Mouse (Mus musculus): Measurements from ENCODE around the gene Hoxb3. TPM values are rescaled to one million over a fixed set of nuclear protein-coding genes. Genes with fewer than 3 reads are reported as not detected.

Hoxb3 gene
- 11.0 and 13.2 TPM in 2 replicates for polyA plus RNA-seq (2012; rRNA removed)

DNA sequence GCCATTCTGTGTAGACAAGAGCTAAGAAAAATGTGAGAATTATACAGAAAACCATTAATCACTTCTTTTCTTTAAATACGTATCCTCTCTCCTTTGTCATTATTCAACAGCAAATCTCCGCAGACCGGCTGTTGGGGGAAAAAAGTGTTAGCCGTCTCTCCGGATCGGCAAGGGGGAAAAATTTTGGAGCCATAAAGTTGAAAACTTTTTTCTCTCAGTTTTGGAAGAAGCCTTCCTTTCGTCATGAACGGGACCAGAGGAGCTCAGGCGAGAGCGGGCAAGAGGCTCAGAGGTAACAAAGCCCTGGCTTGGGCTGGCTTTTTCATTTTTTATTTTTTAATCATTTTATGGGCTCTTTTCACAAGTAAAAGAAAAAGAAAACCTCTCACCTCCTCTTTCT, at the start of gene Hoxb3:
Gene Hoxb3 (plus strand): TSS at position 173 of the 400 bp plus-strand sequence.
- Histone ChIP-seq H3K4me3 (replicated peaks; ENCODE audit: extremely low read depth, low read depth, low read length) (no peak within 1 kb of the TSS), H3K4me1 (ENCODE audit: control insufficient read depth, insufficient read depth, low read length) (no peaks in the 10 kb centered on the region; the same call in none of the 2 replicates)
- WGBS: 55% methylated on average over 10 of the region's 10 CpGs
- no peak for TF ChIP-seq CTCF (IDR thresholded peaks at IDR 0.05; ENCODE audit: insufficient read depth, low read length)
- TF ChIP-seq POLR2A (IDR thresholded peaks at IDR 0.05; ENCODE audit: borderline replicate concordance, extremely low read depth, low read depth, low read length): no peak
- DNase-seq: no peak

DNA sequence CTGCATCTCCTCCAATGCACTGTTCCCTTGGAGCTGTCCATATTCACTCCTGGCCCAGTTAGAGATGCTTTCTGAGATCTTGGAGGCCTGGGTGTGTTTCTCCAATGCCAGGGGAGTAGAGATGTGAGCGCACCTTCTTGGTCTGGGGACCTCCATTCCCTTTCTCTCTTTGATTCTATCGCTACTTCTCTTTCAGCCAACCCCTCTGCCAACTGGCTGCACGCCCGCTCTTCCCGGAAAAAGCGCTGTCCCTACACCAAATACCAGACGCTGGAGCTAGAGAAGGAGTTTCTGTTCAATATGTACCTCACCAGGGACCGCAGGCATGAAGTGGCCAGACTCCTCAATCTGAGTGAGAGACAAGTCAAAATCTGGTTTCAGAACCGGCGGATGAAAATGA, 48.7 kb upstream of the Hoxb3 start:
- WGBS: 18% methylated on average over 10 of the region's 10 CpGs
- Histone ChIP-seq H3K4me3 (replicated peaks; ENCODE audit: extremely low read depth, low read depth, low read length) (no peak overlapping the region), H3K4me1 (ENCODE audit: control insufficient read depth, insufficient read depth, low read length) (peaks cover 3% of the 10 kb centered on the region; the same call in 1 of the 2 replicates)
- no peak for DNase-seq
- TF ChIP-seq CTCF (IDR thresholded peaks at IDR 0.05; ENCODE audit: insufficient read depth, low read length): no peak
- no peak for TF ChIP-seq POLR2A (IDR thresholded peaks at IDR 0.05; ENCODE audit: borderline replicate concordance, extremely low read depth, low read depth, low read length)

DNA sequence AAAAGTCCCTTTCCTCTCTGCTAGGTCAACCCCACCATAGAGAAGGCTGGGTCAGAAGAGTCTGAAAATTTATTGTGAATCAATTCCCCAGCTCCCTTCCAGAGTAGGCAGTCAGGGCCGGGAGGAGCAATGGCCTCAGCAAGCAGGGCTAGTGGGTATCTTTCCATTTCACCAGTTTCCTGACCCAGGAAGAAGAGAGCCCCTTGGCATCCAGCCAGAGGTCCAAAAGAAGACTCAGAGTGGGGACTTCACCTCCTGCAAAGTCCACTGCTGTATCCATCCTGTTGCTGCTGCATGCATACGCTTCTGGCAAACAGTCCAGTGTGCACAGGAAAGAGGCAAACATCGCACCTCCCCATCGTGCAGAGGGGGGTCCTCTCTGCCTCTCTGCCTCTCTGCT, 47.2 kb upstream of the Hoxb3 start:
- whole genome bisulfite sequencing: 9% methylated on average over 4 of the region's 4 CpGs

DNA sequence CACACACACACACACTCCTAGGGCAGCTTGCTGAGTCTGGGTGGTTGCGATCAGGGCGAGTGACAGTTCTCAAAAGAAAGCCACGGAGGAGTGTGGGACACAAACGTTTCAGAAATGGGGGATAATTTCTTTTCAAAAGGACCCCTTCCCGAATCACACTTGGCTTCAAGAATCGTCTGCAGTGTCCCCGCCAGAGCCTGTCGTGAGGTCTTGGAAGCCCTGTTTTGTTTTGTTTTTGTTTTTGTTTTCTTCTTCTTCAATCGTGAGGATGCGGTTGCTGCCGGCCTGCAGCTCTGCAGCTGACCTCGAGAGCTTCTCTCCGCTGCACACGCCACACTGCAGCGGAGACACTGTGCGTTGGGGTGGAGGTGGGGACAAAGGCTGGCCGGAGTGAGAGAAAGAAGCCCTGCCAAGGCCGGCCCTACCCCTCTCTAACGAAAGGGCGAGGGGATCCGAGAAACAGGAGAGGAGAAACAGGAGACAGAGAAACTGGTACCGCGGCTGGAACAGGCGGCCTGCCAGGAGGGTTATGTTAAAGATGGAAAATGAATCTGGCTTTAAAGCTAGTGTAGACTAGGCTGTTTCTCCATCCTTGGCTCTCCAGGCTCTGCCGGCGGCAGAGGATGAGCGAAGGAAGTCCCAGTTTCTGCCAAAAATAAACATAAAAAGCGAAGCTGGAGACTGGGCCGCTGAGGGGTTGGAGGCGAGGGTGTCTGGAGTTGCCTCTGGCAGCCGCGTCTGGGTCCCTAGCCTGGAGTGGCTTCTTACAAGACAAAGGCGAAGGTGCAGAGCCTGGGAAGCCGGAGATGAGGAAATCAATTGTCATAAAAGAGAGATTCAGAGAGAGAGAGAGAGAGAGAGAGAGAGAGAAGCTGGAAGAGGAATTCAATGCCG, 45.7 kb upstream of the Hoxb3 start:
- H3K4me1 ChIP-seq (ENCODE audit: control insufficient read depth, insufficient read depth, low read length): no peaks in the 10 kb centered on the region
- no peak for TF ChIP-seq CTCF (IDR thresholded peaks at IDR 0.05; ENCODE audit: insufficient read depth, low read length)
- TF ChIP-seq POLR2A (IDR thresholded peaks at IDR 0.05; ENCODE audit: borderline replicate concordance, extremely low read depth, low read depth, low read length): no peak
- H3K4me3 ChIP-seq (replicated peaks; ENCODE audit: extremely low read depth, low read depth, low read length): no peak overlapping the region
- no peak for DNase-seq
- WGBS: 5% methylated on average over 35 of the region's 35 CpGs

More for the DNA sequence above, 47.2 kb upstream of the Hoxb3 start:
- DNase-seq: no peak
- no peak for TF ChIP-seq POLR2A (IDR thresholded peaks at IDR 0.05; ENCODE audit: borderline replicate concordance, extremely low read depth, low read depth, low read length)
- TF ChIP-seq CTCF (IDR thresholded peaks at IDR 0.05; ENCODE audit: insufficient read depth, low read length): no peak
- peaks cover 3% of the 10 kb centered on the region; the same call in 1 of the 2 replicates for H3K4me1 ChIP-seq (ENCODE audit: control insufficient read depth, insufficient read depth, low read length)
- H3K4me3 ChIP-seq (replicated peaks; ENCODE audit: extremely low read depth, low read depth, low read length): no peak overlapping the region

DNA sequence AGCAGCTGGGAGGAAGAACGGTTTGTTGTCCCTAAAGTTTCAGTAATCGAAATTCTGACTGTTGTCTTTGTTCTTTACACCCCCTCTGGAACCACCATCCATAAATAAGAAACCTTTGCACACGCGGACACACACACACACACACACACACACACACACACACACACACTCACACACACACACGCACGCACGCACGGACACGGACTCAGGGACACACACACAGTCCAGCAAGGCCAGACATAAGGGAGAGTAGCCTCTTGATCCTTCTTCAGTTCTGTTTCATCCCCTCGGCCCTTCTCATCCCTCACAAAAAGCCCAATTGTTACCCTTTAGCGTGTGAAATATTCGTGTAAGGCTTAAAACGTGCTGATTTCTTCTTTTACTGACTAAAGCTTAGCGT, 44.8 kb upstream of the Hoxb3 start:
- Histone ChIP-seq H3K4me1 (ENCODE audit: control insufficient read depth, insufficient read depth, low read length) (0 out of 2 replicates have a peak, but pooled peaks cover 2% of the 10 kb centered on the region), H3K4me3 (replicated peaks; ENCODE audit: extremely low read depth, low read depth, low read length) (no peak overlapping the region)
- WGBS: 24% methylated on average over 14 of the region's 14 CpGs
- no peak for DNase-seq
- TF ChIP-seq POLR2A (IDR thresholded peaks at IDR 0.05; ENCODE audit: borderline replicate concordance, extremely low read depth, low read depth, low read length): no peak
- TF ChIP-seq CTCF (IDR thresholded peaks at IDR 0.05; ENCODE audit: insufficient read depth, low read length): no peak

DNA sequence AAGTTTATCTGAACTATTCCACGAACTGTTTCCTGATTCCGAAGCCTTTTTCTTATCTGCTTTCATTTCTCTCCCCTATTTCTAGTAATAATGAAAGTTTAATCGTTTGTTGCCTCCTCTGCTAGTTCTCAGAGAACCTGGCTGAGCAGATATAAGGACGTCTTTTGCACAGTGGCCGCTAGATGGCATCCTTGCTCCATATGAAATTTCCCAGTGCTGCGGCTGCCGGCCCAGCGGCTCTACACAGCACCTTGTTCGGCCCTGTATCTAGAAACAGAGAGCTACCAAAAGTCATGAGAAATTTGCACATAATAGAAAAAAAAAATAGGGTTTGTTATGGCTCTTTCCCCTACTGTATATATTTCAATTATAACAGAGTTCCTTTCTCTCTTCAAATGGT, 44.4 kb upstream of the Hoxb3 start:
- no peak for TF ChIP-seq POLR2A (IDR thresholded peaks at IDR 0.05; ENCODE audit: borderline replicate concordance, extremely low read depth, low read depth, low read length)
- peak; percentile 64 for TF ChIP-seq CTCF (IDR thresholded peaks at IDR 0.05; ENCODE audit: insufficient read depth, low read length)
- H3K4me1 ChIP-seq (ENCODE audit: control insufficient read depth, insufficient read depth, low read length): 0 out of 2 replicates have a peak, but pooled peaks cover 2% of the 10 kb centered on the region
- 2% methylated on average over 9 of the region's 9 CpGs for WGBS
- H3K4me3 ChIP-seq (replicated peaks; ENCODE audit: extremely low read depth, low read depth, low read length): no peak overlapping the region
- peak; percentile 80 for DNase-seq

DNA sequence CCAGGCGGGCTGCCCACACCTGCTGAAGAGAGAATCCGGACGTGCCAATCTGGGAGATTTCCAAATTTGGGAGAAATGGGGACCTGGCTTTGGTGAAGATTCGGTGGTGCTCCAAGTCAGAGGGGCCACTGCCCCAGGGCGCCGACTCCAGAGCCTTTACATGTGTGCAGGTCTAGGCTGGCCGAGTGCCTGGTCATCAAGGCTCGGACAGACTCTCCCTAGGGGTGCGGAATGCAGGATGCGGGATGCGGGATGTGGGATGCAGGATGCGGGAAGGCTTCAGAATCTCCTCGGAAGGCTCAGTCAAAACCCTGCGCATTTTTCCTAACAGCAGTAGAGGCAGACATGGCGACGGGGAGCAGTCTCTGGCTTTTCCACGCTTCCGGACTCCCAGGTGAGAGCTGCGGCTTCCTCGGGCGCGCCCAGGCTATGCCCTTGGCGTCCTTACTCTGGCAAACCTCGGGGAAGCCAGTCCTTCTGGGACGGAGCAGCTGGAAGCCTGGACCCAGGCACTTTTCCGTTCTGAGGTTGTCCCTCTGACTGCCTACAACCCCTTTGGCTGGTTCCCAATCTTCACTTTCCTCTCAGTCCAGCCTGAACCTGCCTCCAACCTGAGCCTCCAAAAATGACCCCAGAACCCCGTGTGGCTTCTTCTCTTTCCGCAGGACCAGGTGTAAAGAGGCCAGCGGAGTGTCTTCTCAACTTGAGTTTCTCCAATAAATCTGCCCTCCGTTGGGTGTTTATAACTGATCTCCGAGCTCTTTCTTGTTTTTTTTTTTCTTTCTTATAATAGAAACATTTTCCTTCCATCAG, 43.5 kb upstream of the Hoxb3 start:
- 0 out of 2 replicates have a peak, but pooled peaks cover 2% of the 10 kb centered on the region for H3K4me1 ChIP-seq (ENCODE audit: control insufficient read depth, insufficient read depth, low read length)
- no peak for TF ChIP-seq POLR2A (IDR thresholded peaks at IDR 0.05; ENCODE audit: borderline replicate concordance, extremely low read depth, low read depth, low read length)
- TF ChIP-seq CTCF (IDR thresholded peaks at IDR 0.05; ENCODE audit: insufficient read depth, low read length): no peak
- DNase-seq: no peak
- WGBS: 7% methylated on average over 31 of the region's 31 CpGs
- no peak overlapping the region for H3K4me3 ChIP-seq (replicated peaks; ENCODE audit: extremely low read depth, low read depth, low read length)

DNA sequence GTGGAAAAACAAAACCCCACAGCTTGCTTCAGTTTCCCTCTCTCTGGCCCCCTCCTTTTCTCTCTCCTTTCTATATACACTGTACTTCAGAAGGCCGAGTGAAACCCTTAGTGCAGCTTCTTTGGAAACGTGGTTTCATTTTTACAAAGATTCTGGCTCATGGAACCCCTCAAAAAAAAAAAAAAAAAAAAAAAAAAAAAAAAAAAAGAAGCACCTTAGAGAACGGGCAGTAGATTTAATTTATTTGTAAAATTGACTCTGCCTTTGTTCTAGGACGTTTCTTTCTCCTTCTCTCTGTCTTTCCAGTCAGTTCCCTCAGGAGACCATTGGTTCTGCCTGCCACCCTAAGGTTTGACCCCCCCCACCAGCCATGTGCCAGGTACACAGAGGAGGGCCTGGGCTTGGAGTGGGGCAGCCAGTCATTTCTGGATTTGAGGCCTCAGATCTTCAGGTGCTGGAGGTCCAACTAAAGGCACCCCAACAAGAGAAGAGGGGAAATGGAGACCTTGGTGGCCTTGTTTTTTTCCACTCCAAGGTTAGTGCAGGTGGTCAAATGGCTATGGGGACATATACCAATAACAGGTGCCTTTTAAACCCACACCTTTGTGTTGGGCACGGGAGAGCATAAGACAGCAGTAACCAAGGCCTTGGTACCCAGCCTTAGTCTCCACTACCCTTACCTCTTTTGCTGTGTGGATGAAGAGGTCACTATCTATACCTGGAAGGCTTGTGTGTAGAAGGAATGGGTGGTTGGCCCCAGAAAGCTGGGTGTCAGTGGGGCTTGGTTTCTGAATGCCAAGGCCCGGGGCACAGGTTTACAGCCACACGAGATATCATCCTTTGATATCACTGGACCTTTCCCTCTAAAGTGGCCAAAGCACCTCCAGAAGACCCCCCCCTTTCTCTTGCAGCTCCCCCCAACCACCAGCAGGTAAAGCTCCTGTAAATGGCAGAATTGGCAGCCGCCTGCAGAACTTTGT, 42.4 kb upstream of the Hoxb3 start:
- 37% methylated on average over 8 of the region's 8 CpGs for WGBS
- no peak for DNase-seq
- no peak for TF ChIP-seq POLR2A (IDR thresholded peaks at IDR 0.05; ENCODE audit: borderline replicate concordance, extremely low read depth, low read depth, low read length)
- TF ChIP-seq CTCF (IDR thresholded peaks at IDR 0.05; ENCODE audit: insufficient read depth, low read length): no peak

More for the DNA sequence above, 42.4 kb upstream of the Hoxb3 start:
- Histone ChIP-seq H3K4me3 (replicated peaks; ENCODE audit: extremely low read depth, low read depth, low read length) (no peak overlapping the region), H3K4me1 (ENCODE audit: control insufficient read depth, insufficient read depth, low read length) (0 out of 2 replicates have a peak, but pooled peaks cover 2% of the 10 kb centered on the region)
